Mouse (Mus musculus): ENCODE measurements around the gene Rgs9. TPM values are rescaled to one million over a fixed set of nuclear protein-coding genes. Genes with fewer than 3 reads are reported as not detected.

Gene Rgs9
- polyA plus RNA-seq, 1 experiment, result 1.8 TPM

GRCm38 (mm10) chr11:109246920-109247319, 51.0 kb downstream of the Rgs9 start:
- no peaks in the 10 kb centered on the region for H3K36me3 ChIP-seq (ENCODE audit: control insufficient read depth, insufficient read depth, low read length)
- H3K27me3 ChIP-seq (ENCODE audit: control insufficient read depth, insufficient read depth, low read length), result no peaks in the 10 kb centered on the region
- 8% methylated on average over 3 of the region's 3 CpGs for WGBS
- DNase-seq (ENCODE audit: low read depth in 1 of 2, low spot score in 2 of 2), result no peak
- no peak overlapping the region for H3K4me3 ChIP-seq (ENCODE audit: extremely low read depth, insufficient read depth, insufficient read length)
- no peak for TF ChIP-seq POLR2A (IDR thresholded peaks at IDR 0.05; ENCODE audit: low read depth, low read length)
- TF ChIP-seq CTCF (IDR thresholded peaks at IDR 0.05; ENCODE audit: extremely low read depth, insufficient read depth, insufficient read length, insufficient replicate concordance), result no peak
- no peak overlapping the region for H3K27ac ChIP-seq (ENCODE audit: insufficient read depth, low read length)
- no peaks in the 10 kb centered on the region; the same call in 1 of the 2 replicates for H3K4me1 ChIP-seq (ENCODE audit: control insufficient read depth, insufficient read depth, insufficient read length)

GRCm38 (mm10) chr11:109244635-109245360, 53.1 kb downstream of the Rgs9 start:
- 32% methylated on average over 23 of the region's 23 CpGs for WGBS
- TF ChIP-seq CTCF (IDR thresholded peaks at IDR 0.05; ENCODE audit: extremely low read depth, insufficient read depth, insufficient read length, insufficient replicate concordance), result peak; percentile 75; the same call in 1 of the 2 replicates
- no peak for TF ChIP-seq POLR2A (IDR thresholded peaks at IDR 0.05; ENCODE audit: low read depth, low read length)

DNA sequence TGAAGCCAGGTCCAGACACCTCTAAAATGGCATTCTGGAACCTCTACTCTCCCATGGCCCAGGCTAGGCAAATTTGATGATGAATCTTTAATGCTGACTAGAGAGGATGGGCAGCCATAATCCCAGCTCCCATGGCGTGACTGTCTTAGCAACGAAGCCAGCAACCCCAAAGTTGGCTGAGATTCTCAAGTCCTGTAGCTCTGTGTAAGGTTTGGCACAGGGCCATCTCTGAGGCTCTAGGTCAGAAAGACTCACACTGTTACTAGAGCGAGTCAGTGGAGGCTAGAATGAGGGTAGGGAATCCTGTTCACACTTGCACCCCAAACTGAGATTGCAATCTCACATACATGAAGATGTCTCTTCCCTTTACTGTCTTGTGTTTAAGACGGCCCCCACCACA, 57.8 kb downstream of the Rgs9 start:
- no peaks in the 10 kb centered on the region; the same call in 1 of the 2 replicates for H3K4me1 ChIP-seq (ENCODE audit: control insufficient read depth, insufficient read depth, insufficient read length)
- WGBS, result 64% methylated on average over 4 of the region's 4 CpGs
- no peak overlapping the region for H3K4me3 ChIP-seq (ENCODE audit: extremely low read depth, insufficient read depth, insufficient read length)
- H3K36me3 ChIP-seq (ENCODE audit: control insufficient read depth, insufficient read depth, low read length), result no peaks in the 10 kb centered on the region
- H3K27me3 ChIP-seq (ENCODE audit: control insufficient read depth, insufficient read depth, low read length), result no peaks in the 10 kb centered on the region
- DNase-seq (ENCODE audit: low read depth in 1 of 2, low spot score in 2 of 2), result no peak
- TF ChIP-seq POLR2A (IDR thresholded peaks at IDR 0.05; ENCODE audit: low read depth, low read length) (no peak), CTCF (IDR thresholded peaks at IDR 0.05; ENCODE audit: extremely low read depth, insufficient read depth, insufficient read length, insufficient replicate concordance) (no peak)
- H3K27ac ChIP-seq (ENCODE audit: insufficient read depth, low read length), result no peak overlapping the region

More at GRCm38 (mm10) chr11:109244635-109245360, 53.1 kb downstream of the Rgs9 start:
- Histone ChIP-seq H3K36me3 (ENCODE audit: control insufficient read depth, insufficient read depth, low read length) (no peaks in the 10 kb centered on the region), H3K27me3 (ENCODE audit: control insufficient read depth, insufficient read depth, low read length) (no peaks in the 10 kb centered on the region), H3K4me3 (ENCODE audit: extremely low read depth, insufficient read depth, insufficient read length) (no peak overlapping the region), H3K4me1 (ENCODE audit: control insufficient read depth, insufficient read depth, insufficient read length) (no peaks in the 10 kb centered on the region; the same call in 1 of the 2 replicates), H3K27ac (ENCODE audit: insufficient read depth, low read length) (no peak overlapping the region)
- peak in 1 of 2 experiments; percentile 37 for DNase-seq (ENCODE audit: low read depth in 1 of 2, low spot score in 2 of 2)

- 91% methylated on average over 6 of the region's 6 CpGs for WGBS
- Histone ChIP-seq H3K4me3 (ENCODE audit: extremely low read depth, insufficient read depth, insufficient read length) (no peak overlapping the region), H3K27ac (ENCODE audit: insufficient read depth, low read length) (no peak overlapping the region), H3K36me3 (ENCODE audit: control insufficient read depth, insufficient read depth, low read length) (no peaks in the 10 kb centered on the region), H3K4me1 (ENCODE audit: control insufficient read depth, insufficient read depth, insufficient read length) (no peaks in the 10 kb centered on the region), H3K27me3 (ENCODE audit: control insufficient read depth, insufficient read depth, low read length) (no peaks in the 10 kb centered on the region)
- DNase-seq (ENCODE audit: low read depth in 1 of 2, low spot score in 2 of 2), result no peak
- no peak for TF ChIP-seq POLR2A (IDR thresholded peaks at IDR 0.05; ENCODE audit: low read depth, low read length)
- no peak for TF ChIP-seq CTCF (IDR thresholded peaks at IDR 0.05; ENCODE audit: extremely low read depth, insufficient read depth, insufficient read length, insufficient replicate concordance)
These were observed 59.3 kb downstream of the Rgs9 start for GRCm38 (mm10) chr11:109238671-109239070.

GRCm38 (mm10) chr11:109237796-109238195, 60.1 kb downstream of the Rgs9 start:
- no peak overlapping the region for H3K27ac ChIP-seq (ENCODE audit: insufficient read depth, low read length)
- H3K4me3 ChIP-seq (ENCODE audit: extremely low read depth, insufficient read depth, insufficient read length), result no peak overlapping the region
- no peak for TF ChIP-seq POLR2A (IDR thresholded peaks at IDR 0.05; ENCODE audit: low read depth, low read length)
- no peak for TF ChIP-seq CTCF (IDR thresholded peaks at IDR 0.05; ENCODE audit: extremely low read depth, insufficient read depth, insufficient read length, insufficient replicate concordance)
- no peaks in the 10 kb centered on the region for H3K27me3 ChIP-seq (ENCODE audit: control insufficient read depth, insufficient read depth, low read length)
- no peaks in the 10 kb centered on the region for H3K4me1 ChIP-seq (ENCODE audit: control insufficient read depth, insufficient read depth, insufficient read length)
- no peak for DNase-seq (ENCODE audit: low read depth in 1 of 2, low spot score in 2 of 2)
- 76% methylated on average over 8 of the region's 8 CpGs for WGBS
- no peaks in the 10 kb centered on the region for H3K36me3 ChIP-seq (ENCODE audit: control insufficient read depth, insufficient read depth, low read length)

GRCm38 (mm10) chr11:109233627-109234026, 64.3 kb downstream of the Rgs9 start:
- no peaks in the 10 kb centered on the region for H3K4me1 ChIP-seq (ENCODE audit: control insufficient read depth, insufficient read depth, insufficient read length)
- no peak for TF ChIP-seq POLR2A (IDR thresholded peaks at IDR 0.05; ENCODE audit: low read depth, low read length)
- no peak for TF ChIP-seq CTCF (IDR thresholded peaks at IDR 0.05; ENCODE audit: extremely low read depth, insufficient read depth, insufficient read length, insufficient replicate concordance)
- no peak overlapping the region for H3K4me3 ChIP-seq (ENCODE audit: extremely low read depth, insufficient read depth, insufficient read length)
- WGBS, result 81% methylated on average over 3 of the region's 3 CpGs
- no peak for DNase-seq (ENCODE audit: low read depth in 1 of 2, low spot score in 2 of 2)
- H3K27ac ChIP-seq (ENCODE audit: insufficient read depth, low read length), result no peak overlapping the region
- no peaks in the 10 kb centered on the region for H3K36me3 ChIP-seq (ENCODE audit: control insufficient read depth, insufficient read depth, low read length)
- H3K27me3 ChIP-seq (ENCODE audit: control insufficient read depth, insufficient read depth, low read length), result no peaks in the 10 kb centered on the region

- TF ChIP-seq CTCF (IDR thresholded peaks at IDR 0.05; ENCODE audit: extremely low read depth, insufficient read depth, insufficient read length, insufficient replicate concordance) (no peak), POLR2A (IDR thresholded peaks at IDR 0.05; ENCODE audit: low read depth, low read length) (no peak)
- WGBS, result 86% methylated on average over 6 of the region's 6 CpGs
These were observed 65.1 kb downstream of the Rgs9 start for GRCm38 (mm10) chr11:109232811-109233210.

More at GRCm38 (mm10) chr11:109232811-109233210, 65.1 kb downstream of the Rgs9 start:
- Histone ChIP-seq H3K36me3 (ENCODE audit: control insufficient read depth, insufficient read depth, low read length) (no peaks in the 10 kb centered on the region), H3K27me3 (ENCODE audit: control insufficient read depth, insufficient read depth, low read length) (no peaks in the 10 kb centered on the region), H3K27ac (ENCODE audit: insufficient read depth, low read length) (no peak overlapping the region), H3K4me3 (ENCODE audit: extremely low read depth, insufficient read depth, insufficient read length) (no peak overlapping the region), H3K4me1 (ENCODE audit: control insufficient read depth, insufficient read depth, insufficient read length) (no peaks in the 10 kb centered on the region)
- DNase-seq (ENCODE audit: low read depth in 1 of 2, low spot score in 2 of 2), result no peak

All from spleen, adult 2 months (tissue).